Mouse (Mus musculus) testis, postnatal 14 days (tissue): ENCODE results near the gene Krtap6-2.

ENCODE experiments used
- DNase-seq: peaks from one replicate; pipeline ENCODE4 v3.0.0; 2021; ENCODE audit warnings: low spot score

Gene Krtap6-2

DNA sequence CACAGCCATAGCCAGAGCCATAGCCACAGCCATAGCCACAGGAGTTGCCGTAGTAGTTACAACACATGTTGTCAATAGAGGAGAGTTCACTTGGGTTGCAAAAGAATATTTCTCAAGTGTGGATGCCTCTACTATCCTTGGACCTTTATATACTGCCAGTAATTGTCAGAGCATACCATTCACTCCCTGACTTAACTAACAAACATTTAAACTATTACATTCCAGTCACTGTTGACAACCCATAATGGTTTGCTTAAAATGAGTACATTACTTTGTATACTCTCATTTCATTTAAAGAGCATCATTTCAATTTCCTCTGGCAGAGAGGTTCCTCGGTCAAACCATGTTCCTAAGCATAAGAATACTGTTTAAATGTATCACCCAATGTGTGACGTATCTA lies at the start of gene Krtap6-2:
Gene Krtap6-2, minus strand, starts transcription at position 101 of the 400 bp plus-strand sequence.
- no peak for DNase-seq

DNA sequence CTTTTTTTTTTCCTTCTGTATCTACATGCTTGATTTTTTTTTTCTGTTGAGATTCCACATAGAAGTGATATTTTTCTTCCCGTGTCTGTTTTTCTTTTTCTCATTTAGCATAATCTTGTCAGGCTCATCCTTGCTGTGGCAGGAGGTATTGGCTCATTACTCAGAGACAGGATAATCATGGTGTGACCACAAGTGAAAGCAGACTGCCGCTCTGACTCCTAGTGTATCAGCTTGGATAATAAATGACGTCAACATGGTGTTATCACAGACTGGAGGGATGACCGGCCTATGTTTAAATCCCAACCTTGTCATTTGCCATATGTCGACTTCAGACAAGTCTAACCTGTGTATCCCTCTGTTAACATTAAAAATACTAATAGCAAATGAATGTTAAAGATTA lies 41.3 kb upstream of the Krtap6-2 start:
- no peak for DNase-seq

DNA sequence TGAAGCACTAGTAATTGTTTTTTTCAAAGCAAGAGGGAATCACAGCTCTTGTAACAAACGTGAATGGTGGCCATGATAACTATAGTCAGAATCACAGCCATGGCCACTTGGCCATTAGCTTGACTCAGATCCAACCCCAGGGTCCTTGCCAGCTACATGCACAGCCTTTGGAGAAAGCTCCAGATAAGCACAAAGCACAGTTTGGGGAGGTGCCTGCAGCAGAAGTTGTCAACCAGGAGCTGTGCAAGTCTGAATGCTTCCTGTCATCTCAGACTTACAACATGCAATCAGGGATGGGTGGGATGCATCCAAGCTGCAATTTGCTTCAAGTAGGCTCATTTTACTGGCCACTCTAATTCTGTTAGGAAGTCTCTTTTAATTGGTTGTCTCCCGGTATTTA lies 9.7 kb upstream of the Krtap6-2 start:
- no peak for DNase-seq

DNA sequence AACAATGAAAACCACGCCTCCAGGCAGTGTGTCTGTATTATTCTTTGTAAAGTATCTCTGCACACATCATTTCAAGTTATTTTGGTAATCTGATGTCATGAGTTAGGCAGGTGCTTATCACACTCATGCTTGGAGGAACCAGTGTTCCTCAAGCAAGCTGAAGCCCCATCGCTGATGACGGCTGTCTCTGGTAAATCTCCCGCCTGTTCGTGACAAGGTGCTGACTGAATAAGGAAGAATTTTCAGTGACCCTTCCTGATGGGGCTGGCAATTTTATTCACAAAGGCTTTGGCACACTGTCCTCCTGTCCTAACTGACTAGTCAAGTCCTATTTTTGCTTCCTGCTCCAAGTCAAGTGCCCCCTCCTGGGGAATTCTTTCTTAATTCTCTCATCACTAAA lies 5.4 kb upstream of the Krtap6-2 start:
- DNase-seq, result no peak

DNA sequence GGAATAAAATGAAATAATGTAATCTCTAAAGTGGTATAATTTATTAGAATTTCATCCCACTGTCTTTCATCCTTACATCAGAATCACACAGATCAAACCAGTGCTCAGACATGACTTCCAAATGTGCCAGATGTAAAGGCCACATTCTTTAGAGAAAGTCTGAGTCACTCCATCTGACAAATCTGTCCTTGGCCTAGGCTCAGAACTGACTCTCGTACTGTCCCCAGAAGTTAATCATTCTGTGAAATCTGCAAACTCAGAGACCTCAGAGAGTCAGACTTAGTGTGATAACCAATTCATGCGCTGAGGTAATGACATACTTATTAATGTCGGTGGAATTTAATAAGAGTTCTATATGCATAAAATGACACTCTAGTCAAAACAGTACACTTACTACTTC lies 3.6 kb downstream of the Krtap6-2 start:
- no peak for DNase-seq

DNA sequence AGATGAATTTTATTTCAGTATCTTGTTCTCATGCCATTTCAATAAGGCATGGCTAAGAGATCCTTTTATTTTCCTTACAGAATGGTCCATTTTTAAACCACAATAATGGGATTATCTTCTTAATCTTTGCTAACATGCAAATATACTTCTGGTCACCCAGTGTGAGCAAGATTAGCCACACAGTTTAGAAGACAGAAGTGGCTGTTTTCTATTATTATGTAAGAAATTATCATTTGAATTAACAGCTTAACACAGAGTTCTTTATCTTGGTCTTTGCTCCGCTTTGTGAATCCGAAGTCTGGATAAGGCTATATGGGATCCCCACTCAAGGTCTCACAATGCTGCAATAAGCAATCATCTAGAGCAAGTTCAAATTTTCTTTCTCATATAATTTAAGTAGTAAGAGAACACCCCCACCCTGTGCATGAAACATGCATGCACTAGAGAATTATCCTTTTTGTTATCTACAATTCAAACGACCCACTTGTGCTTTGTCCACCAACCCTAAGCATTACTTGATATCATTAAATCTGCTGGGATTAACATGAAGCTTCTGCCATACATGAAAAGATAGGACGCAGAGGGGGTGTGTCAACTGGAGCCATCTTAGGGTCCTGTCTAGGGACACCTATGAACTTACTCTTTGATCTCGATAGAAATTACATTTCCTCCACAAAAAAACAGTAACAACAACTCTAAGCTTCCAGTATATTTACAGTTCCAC lies 9.4 kb downstream of the Krtap6-2 start:
- DNase-seq, result no peak

DNA sequence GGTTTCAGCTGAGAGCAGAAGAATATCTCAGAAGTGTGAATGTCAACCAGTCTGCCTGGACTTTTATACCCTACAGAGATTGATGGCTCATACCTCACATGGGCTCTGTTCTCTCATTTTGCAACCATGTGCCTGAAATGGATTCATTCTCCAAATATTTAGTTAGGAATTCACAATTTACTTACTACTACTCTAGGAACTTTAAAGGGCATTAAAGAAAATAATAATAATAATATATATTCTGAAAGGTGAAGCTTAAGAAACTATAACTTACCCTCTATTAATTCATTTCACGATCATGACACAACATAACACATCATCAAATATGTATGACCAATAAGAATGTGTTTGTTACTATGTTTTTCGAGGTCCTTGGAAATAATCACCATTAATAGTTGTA lies 16.1 kb downstream of the Krtap6-2 start, which contains the start of gene Krtap21-1:
Gene Krtap21-1, minus strand, starts transcription at position 101 of the 400 bp plus-strand sequence.
- DNase-seq, result no peak

DNA sequence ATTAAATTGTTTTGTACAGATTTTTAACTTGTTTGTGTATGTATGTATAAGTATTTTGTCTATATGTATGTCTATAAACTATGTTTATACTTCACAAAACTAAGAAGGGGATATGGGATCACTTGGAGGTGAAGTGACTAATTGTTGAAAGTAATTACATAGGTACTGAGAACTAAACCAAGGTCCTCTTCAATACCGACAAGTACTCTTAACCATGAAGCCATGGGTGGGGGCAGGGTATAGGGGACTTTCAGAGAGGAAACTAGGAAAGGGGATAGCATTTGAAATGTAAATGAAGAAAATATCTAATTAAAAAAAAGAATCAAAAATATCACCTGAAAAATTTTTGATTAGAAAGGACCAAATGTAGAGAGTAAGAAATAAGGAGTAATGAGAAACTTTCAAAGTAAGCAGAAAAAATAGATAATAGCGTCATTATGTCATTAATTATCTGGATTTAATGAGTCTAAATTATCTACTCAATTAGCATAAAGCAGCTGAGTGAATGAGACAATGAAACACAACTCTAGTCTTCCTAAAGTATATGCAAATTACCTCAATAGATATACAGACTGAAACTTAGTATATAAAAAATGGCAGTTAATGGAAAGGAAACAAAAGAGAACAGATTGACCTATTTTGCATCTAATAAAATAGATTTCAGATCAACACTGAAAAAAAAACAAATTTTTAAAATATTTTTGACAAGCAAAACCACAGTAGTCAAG lies 47.0 kb downstream of the Krtap6-2 start:
- no peak for DNase-seq
